Mouse (Mus musculus): Measurements from ENCODE around the gene Rnf115. TPM values are rescaled to one million over a fixed set of nuclear protein-coding genes. Genes with fewer than 3 reads are reported as not detected.
"Not testable (repeated sequence)": the region's sequence is repeated elsewhere in the genome, so short reads cannot be mapped to it uniquely, and the experiment has no call there.

The Rnf115 gene
- polyA plus RNA-seq, 1 experiment from 2014 or later: 44.6 TPM

GRCm38 (mm10) chr3:96737995-96738394, 10.5 kb downstream of the Rnf115 start:
- Histone ChIP-seq H3K4me3 (ENCODE audit: low read depth, low read length) (no peak overlapping the region), H3K4me1 (replicated peaks; ENCODE audit: control insufficient read depth, insufficient read depth, low read length) (no peaks in the 10 kb centered on the region), H3K27me3 (replicated peaks; ENCODE audit: control insufficient read depth, insufficient read depth, low read length) (no peaks in the 10 kb centered on the region), H3K9ac (ENCODE audit: low read length) (no peak overlapping the region), H3K4me2 (ENCODE audit: low read length) (no peak overlapping the region), H3K9me3 (ENCODE audit: control insufficient read depth, low read length) (no peaks in the 10 kb centered on the region), H3K27ac (ENCODE audit: low read depth) (no peak overlapping the region), H3K36me3 (ENCODE audit: control insufficient read depth, insufficient read depth, low read length) (no peaks in the 10 kb centered on the region)
- 88% methylated on average over 1 of the region's 1 CpGs for WGBS
- DNase-seq (ENCODE audit: low spot score) (no peak), ATAC-seq (replicated peaks; ENCODE audit: low FRiP score, low TSS enrichment, low read depth) (no peak)

- H3K27me3 ChIP-seq (replicated peaks; ENCODE audit: control insufficient read depth, insufficient read depth, low read length): not testable (repeated sequence)
Observed at GRCm38 (mm10) chr3:96740279-96740678, 12.8 kb downstream of the Rnf115 start.

GRCm38 (mm10) chr3:96744348-96744747, 16.9 kb downstream of the Rnf115 start:
- ATAC-seq (replicated peaks; ENCODE audit: low FRiP score, low TSS enrichment, low read depth): no peak
- H3K4me2 ChIP-seq (ENCODE audit: low read length): no peak overlapping the region
- H3K27me3 ChIP-seq (replicated peaks; ENCODE audit: control insufficient read depth, insufficient read depth, low read length): no peaks in the 10 kb centered on the region
- H3K9ac ChIP-seq (ENCODE audit: low read length): no peak overlapping the region
- H3K27ac ChIP-seq (ENCODE audit: low read depth): no peak overlapping the region
- 95% methylated on average over 3 of the region's 3 CpGs for WGBS
- H3K4me1 ChIP-seq (replicated peaks; ENCODE audit: control insufficient read depth, insufficient read depth, low read length): no peaks in the 10 kb centered on the region
- no peak overlapping the region for H3K4me3 ChIP-seq (ENCODE audit: low read depth, low read length)
- DNase-seq (ENCODE audit: low spot score): no peak
- H3K9me3 ChIP-seq (ENCODE audit: control insufficient read depth, low read length): no peaks in the 10 kb centered on the region
- no peaks in the 10 kb centered on the region for H3K36me3 ChIP-seq (ENCODE audit: control insufficient read depth, insufficient read depth, low read length)

More at GRCm38 (mm10) chr3:96740279-96740678, 12.8 kb downstream of the Rnf115 start:
- not testable (repeated sequence) for H3K27ac ChIP-seq (ENCODE audit: low read depth); H3K4me1 ChIP-seq (replicated peaks; ENCODE audit: control insufficient read depth, insufficient read depth, low read length); DNase-seq (ENCODE audit: low spot score); H3K4me2 ChIP-seq (ENCODE audit: low read length); H3K9me3 ChIP-seq (ENCODE audit: control insufficient read depth, low read length); H3K9ac ChIP-seq (ENCODE audit: low read length); ATAC-seq (replicated peaks; ENCODE audit: low FRiP score, low TSS enrichment, low read depth); H3K4me3 ChIP-seq (ENCODE audit: low read depth, low read length); H3K36me3 ChIP-seq (ENCODE audit: control insufficient read depth, insufficient read depth, low read length)

GRCm38 (mm10) chr3:96746829-96747228, 19.4 kb downstream of the Rnf115 start:
- Histone ChIP-seq H3K4me2 (ENCODE audit: low read length) (no peak overlapping the region), H3K36me3 (ENCODE audit: control insufficient read depth, insufficient read depth, low read length) (no peaks in the 10 kb centered on the region), H3K9me3 (ENCODE audit: control insufficient read depth, low read length) (no peaks in the 10 kb centered on the region), H3K27me3 (replicated peaks; ENCODE audit: control insufficient read depth, insufficient read depth, low read length) (no peaks in the 10 kb centered on the region), H3K4me3 (ENCODE audit: low read depth, low read length) (no peak overlapping the region), H3K27ac (ENCODE audit: low read depth) (no peak overlapping the region), H3K9ac (ENCODE audit: low read length) (no peak overlapping the region), H3K4me1 (replicated peaks; ENCODE audit: control insufficient read depth, insufficient read depth, low read length) (no peaks in the 10 kb centered on the region)
- ATAC-seq (replicated peaks; ENCODE audit: low FRiP score, low TSS enrichment, low read depth): no peak
- no peak for DNase-seq (ENCODE audit: low spot score)
- WGBS: 58% methylated on average over 1 of the region's 1 CpGs

- Histone ChIP-seq H3K4me1 (replicated peaks; ENCODE audit: control insufficient read depth, insufficient read depth, low read length) (no peaks in the 10 kb centered on the region), H3K9ac (ENCODE audit: low read length) (no peak overlapping the region), H3K36me3 (ENCODE audit: control insufficient read depth, insufficient read depth, low read length) (no peaks in the 10 kb centered on the region), H3K27ac (ENCODE audit: low read depth) (no peak overlapping the region), H3K27me3 (replicated peaks; ENCODE audit: control insufficient read depth, insufficient read depth, low read length) (no peaks in the 10 kb centered on the region), H3K9me3 (ENCODE audit: control insufficient read depth, low read length) (no peaks in the 10 kb centered on the region), H3K4me2 (ENCODE audit: low read length) (no peak overlapping the region), H3K4me3 (ENCODE audit: low read depth, low read length) (no peak overlapping the region)
- WGBS: 79% methylated on average over 1 of the region's 1 CpGs
- ATAC-seq (replicated peaks; ENCODE audit: low FRiP score, low TSS enrichment, low read depth) (no peak), DNase-seq (ENCODE audit: low spot score) (no peak)
Observed at GRCm38 (mm10) chr3:96755935-96756334, 28.5 kb downstream of the Rnf115 start.

GRCm38 (mm10) chr3:96757691-96758090, 30.2 kb downstream of the Rnf115 start:
- no peak for ATAC-seq (replicated peaks; ENCODE audit: low FRiP score, low TSS enrichment, low read depth)
- DNase-seq (ENCODE audit: low spot score): no peak
- H3K36me3 ChIP-seq (ENCODE audit: control insufficient read depth, insufficient read depth, low read length): no peaks in the 10 kb centered on the region
- no peak overlapping the region for H3K27ac ChIP-seq (ENCODE audit: low read depth)
- H3K4me3 ChIP-seq (ENCODE audit: low read depth, low read length): no peak overlapping the region
- no peaks in the 10 kb centered on the region for H3K9me3 ChIP-seq (ENCODE audit: control insufficient read depth, low read length)
- H3K27me3 ChIP-seq (replicated peaks; ENCODE audit: control insufficient read depth, insufficient read depth, low read length): no peaks in the 10 kb centered on the region
- 70% methylated on average over 7 of the region's 7 CpGs for WGBS
- H3K4me1 ChIP-seq (replicated peaks; ENCODE audit: control insufficient read depth, insufficient read depth, low read length): no peaks in the 10 kb centered on the region
- H3K4me2 ChIP-seq (ENCODE audit: low read length): no peak overlapping the region
- H3K9ac ChIP-seq (ENCODE audit: low read length): no peak overlapping the region

- Histone ChIP-seq H3K4me1 (replicated peaks; ENCODE audit: control insufficient read depth, insufficient read depth, low read length) (no peaks in the 10 kb centered on the region), H3K9ac (ENCODE audit: low read length) (no peak overlapping the region), H3K9me3 (ENCODE audit: control insufficient read depth, low read length) (no peaks in the 10 kb centered on the region), H3K27me3 (replicated peaks; ENCODE audit: control insufficient read depth, insufficient read depth, low read length) (no peaks in the 10 kb centered on the region), H3K4me2 (ENCODE audit: low read length) (no peak overlapping the region), H3K27ac (ENCODE audit: low read depth) (no peak overlapping the region), H3K4me3 (ENCODE audit: low read depth, low read length) (no peak overlapping the region), H3K36me3 (ENCODE audit: control insufficient read depth, insufficient read depth, low read length) (no peaks in the 10 kb centered on the region)
- ATAC-seq (replicated peaks; ENCODE audit: low FRiP score, low TSS enrichment, low read depth): no peak
- WGBS: 92% methylated on average over 4 of the region's 4 CpGs
- no peak for DNase-seq (ENCODE audit: low spot score)
Observed at GRCm38 (mm10) chr3:96759695-96760094, 32.2 kb downstream of the Rnf115 start.

GRCm38 (mm10) chr3:96764528-96764927, 37.1 kb downstream of the Rnf115 start:
- H3K4me3 ChIP-seq (ENCODE audit: low read depth, low read length): no peak overlapping the region
- no peaks in the 10 kb centered on the region for H3K4me1 ChIP-seq (replicated peaks; ENCODE audit: control insufficient read depth, insufficient read depth, low read length)
- no peak overlapping the region for H3K27ac ChIP-seq (ENCODE audit: low read depth)
- H3K9me3 ChIP-seq (ENCODE audit: control insufficient read depth, low read length): no peaks in the 10 kb centered on the region
- no peaks in the 10 kb centered on the region for H3K27me3 ChIP-seq (replicated peaks; ENCODE audit: control insufficient read depth, insufficient read depth, low read length)
- peaks cover 8% of the 10 kb centered on the region; the same call in 1 of the 2 replicates for H3K36me3 ChIP-seq (ENCODE audit: control insufficient read depth, insufficient read depth, low read length)
- no peak overlapping the region for H3K9ac ChIP-seq (ENCODE audit: low read length)
- DNase-seq (ENCODE audit: low spot score) (no peak), ATAC-seq (replicated peaks; ENCODE audit: low FRiP score, low TSS enrichment, low read depth) (no peak)
- no peak overlapping the region for H3K4me2 ChIP-seq (ENCODE audit: low read length)
- WGBS: 84% methylated on average over 1 of the region's 1 CpGs

GRCm38 (mm10) chr3:96769971-96770370, 42.5 kb downstream of the Rnf115 start:
- DNase-seq (ENCODE audit: low spot score) (no peak), ATAC-seq (replicated peaks; ENCODE audit: low FRiP score, low TSS enrichment, low read depth) (no peak)
- Histone ChIP-seq H3K27ac (ENCODE audit: low read depth) (no peak overlapping the region), H3K36me3 (ENCODE audit: control insufficient read depth, insufficient read depth, low read length) (peaks cover 8% of the 10 kb centered on the region; the same call in 1 of the 2 replicates), H3K4me2 (ENCODE audit: low read length) (no peak overlapping the region), H3K27me3 (replicated peaks; ENCODE audit: control insufficient read depth, insufficient read depth, low read length) (no peaks in the 10 kb centered on the region), H3K4me3 (ENCODE audit: low read depth, low read length) (no peak overlapping the region), H3K9me3 (ENCODE audit: control insufficient read depth, low read length) (no peaks in the 10 kb centered on the region), H3K9ac (ENCODE audit: low read length) (no peak overlapping the region), H3K4me1 (replicated peaks; ENCODE audit: control insufficient read depth, insufficient read depth, low read length) (no peaks in the 10 kb centered on the region)
- WGBS: 90% methylated on average over 5 of the region's 5 CpGs
